Mouse (Mus musculus): ENCODE results near the gene Xpo5.

Xpo5 gene

GRCm38 (mm10) chr17:46202421-46203071 lies at the start of gene Xpo5, which contains the start of gene Polh:
TSS of gene Xpo5 (plus strand) at chr17:46202782.
TSS of gene Polh (minus strand) at chr17:46202645.
- in situ Hi-C loops (cut with MboI; ENCODE audit: low pct_unique_long_range_greater_than_20kb in 1 of 2, low sequenced_read_pairs in 2 of 2, unreplicated experiment in 1 of 2), result loop anchor here (25.0 kb wide), 1 partner anchor 765 kb away; the partner anchor contains the start of gene Cdc5l (in 2 of the 2)

GRCm38 (mm10) chr17:46152847-46153782 lies 49.5 kb upstream of the Xpo5 start, which contains the start of gene Mad2l1bp:
TSS of gene Mad2l1bp (minus strand) at chr17:46153553.
- in situ Hi-C loops (cut with MboI; ENCODE audit: low pct_unique_long_range_greater_than_20kb in 1 of 2, low sequenced_read_pairs in 2 of 2, unreplicated experiment in 1 of 2), result no loop called here

GRCm38 (mm10) chr17:46154336-46154735 lies 48.2 kb upstream of the Xpo5 start:
- in situ Hi-C loops (cut with MboI; ENCODE audit: low pct_unique_long_range_greater_than_20kb in 1 of 2, low sequenced_read_pairs in 2 of 2, unreplicated experiment in 1 of 2), result no loop called here

- in situ Hi-C loops (cut with MboI; ENCODE audit: low pct_unique_long_range_greater_than_20kb in 1 of 2, low sequenced_read_pairs in 2 of 2, unreplicated experiment in 1 of 2), result no loop called here
Observed at GRCm38 (mm10) chr17:46156680-46157079, 45.9 kb upstream of the Xpo5 start.

GRCm38 (mm10) chr17:46157131-46157530 lies 45.5 kb upstream of the Xpo5 start:
- in situ Hi-C loops (cut with MboI; ENCODE audit: low pct_unique_long_range_greater_than_20kb in 1 of 2, low sequenced_read_pairs in 2 of 2, unreplicated experiment in 1 of 2), result no loop called here

GRCm38 (mm10) chr17:46159236-46159635 lies 43.3 kb upstream of the Xpo5 start:
- in situ Hi-C loops (cut with MboI; ENCODE audit: low pct_unique_long_range_greater_than_20kb in 1 of 2, low sequenced_read_pairs in 2 of 2, unreplicated experiment in 1 of 2), result no loop called here

GRCm38 (mm10) chr17:46160090-46160662 lies 42.4 kb upstream of the Xpo5 start:
- in situ Hi-C loops (cut with MboI; ENCODE audit: low pct_unique_long_range_greater_than_20kb in 1 of 2, low sequenced_read_pairs in 2 of 2, unreplicated experiment in 1 of 2), result no loop called here

GRCm38 (mm10) chr17:46160686-46161085 lies 41.9 kb upstream of the Xpo5 start, which contains the start of gene Gtpbp2:
TSS of gene Gtpbp2 (plus strand) at chr17:46161032.
- in situ Hi-C loops (cut with MboI; ENCODE audit: low pct_unique_long_range_greater_than_20kb in 1 of 2, low sequenced_read_pairs in 2 of 2, unreplicated experiment in 1 of 2), result no loop called here

- in situ Hi-C loops (cut with MboI; ENCODE audit: low pct_unique_long_range_greater_than_20kb in 1 of 2, low sequenced_read_pairs in 2 of 2, unreplicated experiment in 1 of 2), result no loop called here
Observed at GRCm38 (mm10) chr17:46161179-46161578, 41.4 kb upstream of the Xpo5 start.

GRCm38 (mm10) chr17:46161710-46162109 lies 40.9 kb upstream of the Xpo5 start:
- in situ Hi-C loops (cut with MboI; ENCODE audit: low pct_unique_long_range_greater_than_20kb in 1 of 2, low sequenced_read_pairs in 2 of 2, unreplicated experiment in 1 of 2), result no loop called here

GRCm38 (mm10) chr17:46162551-46162950 lies 40.0 kb upstream of the Xpo5 start:
- in situ Hi-C loops (cut with MboI; ENCODE audit: low pct_unique_long_range_greater_than_20kb in 1 of 2, low sequenced_read_pairs in 2 of 2, unreplicated experiment in 1 of 2), result no loop called here

GRCm38 (mm10) chr17:46162951-46163421 lies 39.6 kb upstream of the Xpo5 start:
- in situ Hi-C loops (cut with MboI; ENCODE audit: low pct_unique_long_range_greater_than_20kb in 1 of 2, low sequenced_read_pairs in 2 of 2, unreplicated experiment in 1 of 2), result no loop called here

GRCm38 (mm10) chr17:46164301-46164700 lies 38.3 kb upstream of the Xpo5 start:
- in situ Hi-C loops (cut with MboI; ENCODE audit: low pct_unique_long_range_greater_than_20kb in 1 of 2, low sequenced_read_pairs in 2 of 2, unreplicated experiment in 1 of 2), result no loop called here

- in situ Hi-C loops (cut with MboI; ENCODE audit: low pct_unique_long_range_greater_than_20kb in 1 of 2, low sequenced_read_pairs in 2 of 2, unreplicated experiment in 1 of 2), result no loop called here
Observed at GRCm38 (mm10) chr17:46164791-46165190, 37.8 kb upstream of the Xpo5 start.

- in situ Hi-C loops (cut with MboI; ENCODE audit: low pct_unique_long_range_greater_than_20kb in 1 of 2, low sequenced_read_pairs in 2 of 2, unreplicated experiment in 1 of 2), result no loop called here
Observed at GRCm38 (mm10) chr17:46165460-46165859, 37.1 kb upstream of the Xpo5 start.

- in situ Hi-C loops (cut with MboI; ENCODE audit: low pct_unique_long_range_greater_than_20kb in 1 of 2, low sequenced_read_pairs in 2 of 2, unreplicated experiment in 1 of 2), result no loop called here
Observed at GRCm38 (mm10) chr17:46166270-46166669, 36.3 kb upstream of the Xpo5 start.

- in situ Hi-C loops (cut with MboI; ENCODE audit: low pct_unique_long_range_greater_than_20kb in 1 of 2, low sequenced_read_pairs in 2 of 2, unreplicated experiment in 1 of 2), result no loop called here
Observed at GRCm38 (mm10) chr17:46167014-46167413, 35.6 kb upstream of the Xpo5 start.

GRCm38 (mm10) chr17:46168318-46168717 lies 34.3 kb upstream of the Xpo5 start:
- in situ Hi-C loops (cut with MboI; ENCODE audit: low pct_unique_long_range_greater_than_20kb in 1 of 2, low sequenced_read_pairs in 2 of 2, unreplicated experiment in 1 of 2), result no loop called here

GRCm38 (mm10) chr17:46168768-46169167 lies 33.8 kb upstream of the Xpo5 start:
- in situ Hi-C loops (cut with MboI; ENCODE audit: low pct_unique_long_range_greater_than_20kb in 1 of 2, low sequenced_read_pairs in 2 of 2, unreplicated experiment in 1 of 2), result no loop called here

Data from mouse embryonic stem cell (cell line).